Mouse (Mus musculus) liver, embryonic 15.5 days (tissue): ENCODE results near the gene Tmem171. TPM values are rescaled to one million over a fixed set of nuclear protein-coding genes. Genes with fewer than 3 reads are reported as not detected.

Experiments used
- ATAC-seq: fragments of 200-750 bp; cut with Nextera tagmentation; 2 replicates; pipeline ENCODE4 v1.8.0; 2017; ENCODE audit warnings: moderate number of reproducible peaks, mild to moderate bottlenecking, moderate library complexity; ENCODE audit not compliant: insufficient read depth
- H3K27ac ChIP-seq: fragments of 300-500 bp; sonication (generic); replicated peaks from 2 replicates; pipeline ENCODE4 v1.5.1; 2015; ENCODE audit warnings: mild to moderate bottlenecking, inconsistent platforms
- H3K27me3 ChIP-seq: fragments of 300-500 bp; sonication (generic); 2 replicates; pipeline ENCODE4 v1.6.1; 2015; ENCODE audit warnings: mild to moderate bottlenecking, inconsistent platforms
- H3K36me3 ChIP-seq: fragments of 300-500 bp; sonication (generic); replicated peaks from 2 replicates; pipeline ENCODE4 v1.6.1; 2015; ENCODE audit warnings: moderate library complexity, mild to moderate bottlenecking, inconsistent platforms
- H3K4me1 ChIP-seq: fragments of 300-500 bp; sonication (generic); replicated peaks from 2 replicates; pipeline ENCODE4 v1.6.1; 2015; ENCODE audit warnings: inconsistent platforms
- H3K4me2 ChIP-seq: fragments of 300-500 bp; sonication (generic); 2 replicates; pipeline ENCODE4 v1.6.1; 2015; ENCODE audit warnings: moderate library complexity, mild to moderate bottlenecking, inconsistent platforms
- H3K4me3 ChIP-seq: fragments of 300-500 bp; sonication (generic); replicated peaks from 2 replicates; pipeline ENCODE4 v1.5.1; 2015; ENCODE audit warnings: mild to moderate bottlenecking, inconsistent platforms
- H3K9ac ChIP-seq: fragments of 300-500 bp; sonication (generic); 2 replicates; pipeline ENCODE4 v1.6.1; 2015; ENCODE audit warnings: moderate library complexity, mild to moderate bottlenecking, inconsistent platforms
- H3K9me3 ChIP-seq: fragments of 300-500 bp; sonication (generic); replicated peaks from 2 replicates; pipeline ENCODE4 v1.6.1; 2016; ENCODE audit warnings: inconsistent platforms
- WGBS: fragments of 180-500 bp; shearing (Covaris S2); methylation state at CpG from one replicate; pipeline ENCODE4 v1.1.7; 2015; ENCODE audit warnings: mixed read lengths; ENCODE audit not compliant: insufficient replicate concordance; 5-methylcytosine and 5-hydroxymethylcytosine counted together
- polyA plus RNA-seq: library from polyadenylated mRNA; unstranded; fragments of >200 nt; fragmentation: Nextera tagmentation; extraction: Ambion mirVana; gene quantifications from 2 replicates; pipeline ENCODE4 v1.2.1, GENCODE M21; 2015

The Tmem171 gene
- polyA plus RNA-seq, 1 experiment from 2014 or later = 0.15 TPM

DNA sequence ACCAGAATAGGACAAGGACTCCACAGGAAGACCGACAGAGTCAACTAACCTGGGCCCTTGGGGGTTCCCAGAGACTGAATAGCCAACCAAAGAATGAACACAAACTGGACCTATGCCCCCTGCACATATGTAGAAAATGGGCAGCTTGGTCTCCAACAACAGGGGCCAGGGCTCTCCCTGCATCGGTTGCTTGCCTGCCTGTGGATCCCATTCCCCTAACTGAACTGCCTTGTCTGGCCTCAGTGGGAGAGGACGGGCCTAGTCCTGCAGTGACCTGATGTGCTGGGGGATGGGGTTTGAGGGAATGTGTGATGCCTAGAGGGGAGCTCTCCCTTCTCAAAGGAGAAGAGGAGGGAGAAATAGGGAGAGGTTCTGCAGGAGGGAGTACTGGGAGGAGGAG lies 25.3 kb downstream of the Tmem171 start:
- H3K4me3 ChIP-seq = no peak overlapping the region
- H3K36me3 ChIP-seq = no peaks in the 10 kb centered on the region
- H3K27me3 ChIP-seq = no peaks in the 10 kb centered on the region
- no peak overlapping the region for H3K9ac ChIP-seq
- H3K27ac ChIP-seq = no peak overlapping the region
- no peak for ATAC-seq
- no peaks in the 10 kb centered on the region for H3K9me3 ChIP-seq
- 50% methylated on average over 3 of the region's 3 CpGs for WGBS
- no peak overlapping the region for H3K4me2 ChIP-seq
- no peaks in the 10 kb centered on the region for H3K4me1 ChIP-seq

DNA sequence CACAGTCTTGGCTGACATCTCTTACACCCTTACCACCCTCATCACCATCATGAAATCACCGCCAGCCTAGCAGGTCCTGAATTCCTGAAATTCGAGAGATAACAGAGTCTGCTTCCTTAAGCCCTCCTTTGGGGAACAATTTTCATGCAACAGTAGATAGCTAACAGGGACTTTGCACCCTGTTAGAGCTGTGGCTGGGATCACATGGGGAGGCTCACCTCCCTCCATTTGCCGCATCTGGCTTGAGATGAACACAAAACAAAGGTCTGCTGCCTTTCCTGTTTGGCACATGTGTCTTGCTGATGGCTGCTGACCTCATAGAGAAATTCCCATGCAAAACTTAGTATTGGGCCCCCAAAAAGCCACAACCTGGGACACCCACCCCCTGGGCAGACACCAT lies 27.3 kb downstream of the Tmem171 start:
- Histone ChIP-seq H3K4me1 (no peaks in the 10 kb centered on the region), H3K4me2 (no peak overlapping the region), H3K9me3 (no peaks in the 10 kb centered on the region), H3K4me3 (no peak overlapping the region), H3K27ac (no peak overlapping the region), H3K27me3 (no peaks in the 10 kb centered on the region), H3K36me3 (no peaks in the 10 kb centered on the region), H3K9ac (no peak overlapping the region)
- ATAC-seq = no peak
- WGBS = 55% methylated on average over 3 of the region's 3 CpGs

DNA sequence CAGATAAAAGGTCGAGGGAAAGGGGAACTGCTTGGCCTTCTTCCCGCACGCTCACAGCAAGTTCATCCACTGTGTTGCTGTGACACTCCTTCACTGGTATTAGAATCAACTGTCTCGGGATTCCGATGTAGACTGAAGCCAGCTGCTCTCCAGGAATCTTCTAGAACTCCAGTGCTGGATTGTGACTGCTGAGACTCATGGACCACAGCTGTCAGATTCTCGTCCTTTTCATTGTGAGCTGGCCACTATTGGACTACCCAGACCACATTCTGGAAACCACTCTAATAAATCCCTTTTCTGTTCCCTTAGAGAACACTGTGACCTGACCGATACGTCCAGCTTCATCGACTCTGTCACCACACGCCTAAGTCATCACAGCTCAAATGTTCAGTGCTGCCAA lies 29.4 kb downstream of the Tmem171 start:
- no peak overlapping the region for H3K9ac ChIP-seq
- ATAC-seq = no peak

DNA sequence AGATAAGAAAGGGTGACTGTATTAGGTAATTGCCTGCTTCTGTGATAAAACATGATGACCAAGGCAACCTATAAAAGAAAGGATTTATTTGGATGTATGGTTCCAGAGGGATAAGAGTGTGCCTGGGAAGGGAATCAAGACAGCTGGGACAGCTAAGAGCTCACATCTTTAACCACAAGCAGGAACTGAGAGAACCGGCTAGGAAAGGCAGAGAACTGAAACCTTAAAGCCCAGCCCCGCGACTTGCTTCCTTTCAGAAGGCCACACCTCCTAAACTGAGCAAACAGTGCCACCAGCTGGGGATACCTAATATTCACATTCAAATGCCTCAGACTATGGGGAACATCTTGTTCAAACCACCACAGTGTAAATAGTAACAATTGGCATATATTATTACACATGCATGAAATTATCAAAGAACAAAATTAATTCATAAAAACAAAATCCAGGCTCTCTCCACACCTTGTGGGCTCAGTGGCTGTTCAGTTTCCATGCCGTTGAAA lies 32.4 kb downstream of the Tmem171 start:
- no peaks in the 10 kb centered on the region for H3K27me3 ChIP-seq
- no peak overlapping the region for H3K4me2 ChIP-seq
- no peak overlapping the region for H3K9ac ChIP-seq
- no peak overlapping the region for H3K4me3 ChIP-seq
- ATAC-seq = no peak
- WGBS = 53% methylated on average over 4 of the region's 4 CpGs
- no peaks in the 10 kb centered on the region for H3K36me3 ChIP-seq
- no peaks in the 10 kb centered on the region for H3K4me1 ChIP-seq
- H3K9me3 ChIP-seq = no peaks in the 10 kb centered on the region
- no peak overlapping the region for H3K27ac ChIP-seq

More for the DNA sequence above, 29.4 kb downstream of the Tmem171 start:
- Histone ChIP-seq H3K36me3 (no peaks in the 10 kb centered on the region), H3K4me3 (no peak overlapping the region), H3K27me3 (no peaks in the 10 kb centered on the region), H3K4me1 (no peaks in the 10 kb centered on the region), H3K27ac (no peak overlapping the region), H3K4me2 (no peak overlapping the region), H3K9me3 (no peaks in the 10 kb centered on the region)
- WGBS = 59% methylated on average over 10 of the region's 10 CpGs

DNA sequence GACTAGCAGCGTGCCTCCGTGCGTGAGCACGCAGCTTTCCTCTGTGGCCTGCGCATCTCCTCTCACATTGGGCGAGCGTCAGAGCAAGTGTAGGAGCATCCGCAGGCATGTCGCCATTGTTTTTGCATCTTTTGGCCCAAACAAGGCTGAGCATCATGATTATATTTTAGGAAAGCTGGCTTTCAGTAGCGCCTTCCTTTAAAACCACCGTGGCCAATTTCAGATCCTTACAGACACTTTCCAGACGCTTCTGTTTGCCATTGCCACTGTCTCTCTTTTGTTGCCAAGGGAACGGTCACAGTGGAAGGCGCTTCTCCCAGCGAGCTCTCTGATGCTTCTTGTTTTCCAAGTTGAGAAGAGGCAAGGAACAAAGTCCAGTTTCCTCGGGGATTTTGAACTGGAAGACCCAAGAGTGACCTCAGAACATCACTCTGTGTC lies 38.6 kb downstream of the Tmem171 start:
- H3K4me1 ChIP-seq = no peaks in the 10 kb centered on the region
- 75% methylated on average over 16 of the region's 16 CpGs for WGBS
- H3K9ac ChIP-seq = no peak overlapping the region
- H3K27me3 ChIP-seq = no peaks in the 10 kb centered on the region
- ATAC-seq = no peak
- no peaks in the 10 kb centered on the region for H3K36me3 ChIP-seq
- no peak overlapping the region for H3K4me2 ChIP-seq
- no peak overlapping the region for H3K4me3 ChIP-seq
- H3K9me3 ChIP-seq = no peaks in the 10 kb centered on the region
- H3K27ac ChIP-seq = no peak overlapping the region

DNA sequence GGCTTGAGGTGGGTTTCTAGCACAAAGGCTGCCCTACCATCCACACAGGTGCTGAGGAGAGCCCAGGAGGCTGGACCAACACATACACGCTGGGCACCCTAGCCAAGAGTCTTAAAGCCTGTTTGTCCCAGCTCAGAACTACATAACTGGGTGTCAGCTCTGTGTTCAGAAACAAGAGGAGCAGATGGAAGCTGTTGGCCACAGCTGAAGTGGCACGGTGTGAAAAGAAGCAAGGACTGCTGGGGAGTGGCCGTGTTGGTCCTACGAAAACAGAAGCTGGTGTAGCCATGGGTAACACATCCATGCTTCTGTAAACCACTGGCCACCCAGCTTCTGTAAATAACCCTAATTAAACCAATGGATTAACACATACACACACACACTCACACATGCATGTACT lies 39.3 kb downstream of the Tmem171 start:
- Histone ChIP-seq H3K36me3 (no peaks in the 10 kb centered on the region), H3K4me2 (no peak overlapping the region), H3K27ac (no peak overlapping the region), H3K4me3 (no peak overlapping the region), H3K4me1 (no peaks in the 10 kb centered on the region), H3K9me3 (no peaks in the 10 kb centered on the region), H3K27me3 (no peaks in the 10 kb centered on the region), H3K9ac (no peak overlapping the region)
- WGBS = 65% methylated on average over 4 of the region's 4 CpGs
- ATAC-seq = no peak

DNA sequence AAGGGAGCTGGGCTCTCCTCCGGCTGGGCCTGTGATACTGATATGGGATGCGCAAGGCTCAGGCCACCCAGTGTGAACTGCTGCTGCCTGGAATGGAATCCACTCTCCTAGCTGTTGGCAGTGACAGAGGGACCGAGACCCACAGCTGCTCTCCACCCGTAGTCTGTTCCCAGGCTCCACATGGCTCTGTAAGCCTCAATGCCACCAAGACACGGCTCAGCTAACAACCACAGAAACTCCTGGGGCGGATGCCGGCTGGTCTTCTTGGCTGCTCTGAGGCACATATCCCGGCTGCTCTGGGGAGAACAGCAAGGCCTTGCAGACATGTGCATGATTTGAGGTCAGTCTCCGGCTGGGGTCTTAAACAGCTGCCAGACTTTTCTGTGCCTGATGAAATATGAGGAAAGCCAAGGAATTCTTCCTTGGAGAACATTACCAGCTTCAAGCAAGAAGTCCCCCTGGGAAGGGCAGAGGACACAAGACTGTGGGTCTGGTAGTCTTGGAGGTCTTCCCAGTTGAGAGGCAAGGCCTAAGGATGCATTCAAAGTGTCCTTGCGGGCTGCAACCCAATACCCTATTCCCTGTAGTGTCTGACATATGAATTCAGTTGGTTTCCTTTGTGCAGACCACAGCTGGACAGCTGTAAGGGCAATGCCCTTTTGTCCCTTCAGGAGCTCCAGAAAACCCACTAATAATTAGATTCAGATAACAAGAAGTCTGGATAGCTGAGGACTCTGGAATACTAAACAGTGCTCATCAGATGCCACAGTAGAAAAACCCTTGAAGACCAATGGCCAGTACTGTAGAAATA lies 40.3 kb downstream of the Tmem171 start:
- ATAC-seq = no peak

DNA sequence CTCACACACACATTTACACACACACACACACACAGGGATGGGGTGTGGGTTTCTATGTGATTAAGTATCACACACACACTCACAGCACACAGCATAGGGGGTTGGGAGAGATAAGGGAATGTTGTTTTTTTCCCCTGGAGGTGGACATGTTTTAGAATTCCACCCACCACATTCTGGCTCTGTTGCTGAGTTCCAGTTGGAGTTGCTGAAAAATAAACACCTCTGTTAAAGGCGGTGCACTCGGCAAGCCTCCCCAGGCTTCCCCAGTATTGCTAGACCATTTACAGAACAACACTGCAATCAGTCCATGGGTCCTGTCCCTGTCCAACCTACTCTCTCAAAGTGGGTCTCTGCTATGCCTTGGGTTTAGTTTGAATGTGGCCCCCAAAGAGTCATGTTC lies 42.4 kb downstream of the Tmem171 start:
- Histone ChIP-seq H3K4me3 (no peak overlapping the region), H3K9me3 (no peaks in the 10 kb centered on the region), H3K4me1 (no peaks in the 10 kb centered on the region), H3K36me3 (no peaks in the 10 kb centered on the region), H3K4me2 (no peak overlapping the region), H3K27me3 (no peaks in the 10 kb centered on the region), H3K9ac (no peak overlapping the region), H3K27ac (no peak overlapping the region)
- no peak for ATAC-seq
- 66% methylated on average over 2 of the region's 2 CpGs for WGBS

More for the DNA sequence above, 40.3 kb downstream of the Tmem171 start:
- Histone ChIP-seq H3K4me3 (no peak overlapping the region), H3K9ac (no peak overlapping the region), H3K36me3 (no peaks in the 10 kb centered on the region), H3K27ac (no peak overlapping the region), H3K4me1 (no peaks in the 10 kb centered on the region), H3K4me2 (no peak overlapping the region), H3K9me3 (no peaks in the 10 kb centered on the region), H3K27me3 (no peaks in the 10 kb centered on the region)
- WGBS = 76% methylated on average over 10 of the region's 10 CpGs

DNA sequence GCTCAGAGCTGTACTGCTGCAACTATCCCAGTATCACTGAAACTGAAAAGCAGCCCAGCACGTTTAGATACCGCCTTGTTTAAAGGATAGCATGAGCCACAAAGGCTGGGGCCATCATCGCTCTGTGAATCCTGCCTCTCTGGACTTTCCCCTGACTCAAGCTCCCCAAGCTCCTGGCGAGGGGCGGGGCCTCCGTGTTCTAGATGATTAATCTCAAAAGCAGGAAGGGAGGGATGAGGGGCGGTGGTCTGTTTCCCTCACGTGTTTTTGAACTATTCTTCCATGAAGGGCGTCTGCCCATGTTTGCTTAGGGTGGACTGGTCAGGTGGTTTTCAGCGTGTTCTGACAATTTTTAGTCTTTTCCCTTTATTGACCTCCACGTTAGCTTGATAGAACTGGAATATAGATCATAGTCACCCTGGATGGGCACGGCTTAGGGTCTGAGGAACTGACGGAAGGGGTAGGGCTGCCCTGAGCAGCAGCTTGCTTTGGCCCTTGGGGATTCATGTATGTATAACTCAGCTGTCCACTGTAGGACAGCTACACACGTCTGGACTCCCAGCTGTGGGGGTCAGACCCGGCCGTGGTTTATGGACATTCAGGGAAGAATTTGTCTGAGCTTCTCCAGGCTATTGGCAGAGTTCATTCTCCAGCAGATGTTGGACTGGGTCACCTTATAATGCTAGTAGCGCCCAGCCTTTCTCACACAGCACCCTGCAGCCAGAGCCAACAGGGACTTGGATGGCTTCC lies 43.2 kb downstream of the Tmem171 start:
- Histone ChIP-seq H3K4me1 (no peaks in the 10 kb centered on the region), H3K27ac (no peak overlapping the region), H3K36me3 (no peaks in the 10 kb centered on the region), H3K4me2 (no peak overlapping the region), H3K4me3 (no peak overlapping the region), H3K9ac (no peak overlapping the region), H3K27me3 (no peaks in the 10 kb centered on the region), H3K9me3 (no peaks in the 10 kb centered on the region)
- 54% methylated on average over 17 of the region's 17 CpGs for whole genome bisulfite sequencing
- ATAC-seq = no peak

DNA sequence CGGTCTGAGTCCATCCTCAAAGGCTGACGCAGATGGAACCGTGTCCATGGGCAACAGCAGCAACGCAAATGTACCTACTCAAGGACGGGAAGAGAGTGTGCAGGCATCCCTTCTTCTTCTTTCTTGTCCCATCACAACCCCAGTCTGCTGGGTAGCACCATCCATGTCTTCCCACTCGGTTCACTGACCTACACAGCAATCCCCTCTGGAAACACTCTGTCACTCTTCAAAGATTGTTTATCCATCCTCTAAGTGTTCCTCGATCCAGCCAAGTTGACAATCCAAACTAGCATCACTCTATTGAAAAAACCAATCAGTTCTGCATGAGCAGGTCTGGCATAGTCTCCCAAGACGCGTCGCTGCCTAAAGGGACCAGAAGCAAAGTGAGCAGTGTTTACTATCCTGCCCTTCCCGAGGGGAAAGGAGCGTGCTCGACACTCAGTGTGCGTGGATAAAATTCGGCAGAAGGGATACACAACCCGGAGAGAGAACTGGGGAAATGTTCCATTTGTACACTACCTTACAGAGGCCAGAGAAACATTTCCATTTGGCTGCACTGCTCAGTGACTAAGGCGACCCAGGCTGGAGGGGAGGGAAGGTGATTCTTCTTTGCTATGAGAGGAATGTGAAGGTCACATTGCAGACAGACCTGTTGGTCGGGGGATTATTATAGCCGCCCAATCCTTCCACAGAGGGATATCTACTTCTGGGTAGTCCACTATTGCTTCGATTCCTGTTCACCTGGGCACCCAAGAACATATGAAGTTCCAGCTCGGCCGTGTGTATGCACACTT lies 46.7 kb downstream of the Tmem171 start:
- 70% methylated on average over 22 of the region's 22 CpGs for WGBS
- H3K27me3 ChIP-seq = no peaks in the 10 kb centered on the region
- no peaks in the 10 kb centered on the region for H3K9me3 ChIP-seq
- no peak overlapping the region for H3K4me3 ChIP-seq
- H3K9ac ChIP-seq = no peak overlapping the region
- no peak overlapping the region for H3K27ac ChIP-seq
- H3K4me2 ChIP-seq = no peak overlapping the region
- no peaks in the 10 kb centered on the region for H3K4me1 ChIP-seq
- H3K36me3 ChIP-seq = no peaks in the 10 kb centered on the region
- ATAC-seq = no peak
